Mouse (Mus musculus) C2C12 (cell line): ENCODE data around the gene Ppp6r3.

Experiments used
- MAX ChIP-seq: IDR thresholded peaks from one replicate; pipeline ENCODE4 v1.6.1; 2011; ENCODE audit warnings: mild to moderate bottlenecking, control low read depth
- MYOG ChIP-seq: IDR thresholded peaks from one replicate; pipeline ENCODE4 v1.6.1; 2011; ENCODE audit not compliant: control insufficient read depth, insufficient read length; ENCODE audit errors: extremely low read depth

DNA sequence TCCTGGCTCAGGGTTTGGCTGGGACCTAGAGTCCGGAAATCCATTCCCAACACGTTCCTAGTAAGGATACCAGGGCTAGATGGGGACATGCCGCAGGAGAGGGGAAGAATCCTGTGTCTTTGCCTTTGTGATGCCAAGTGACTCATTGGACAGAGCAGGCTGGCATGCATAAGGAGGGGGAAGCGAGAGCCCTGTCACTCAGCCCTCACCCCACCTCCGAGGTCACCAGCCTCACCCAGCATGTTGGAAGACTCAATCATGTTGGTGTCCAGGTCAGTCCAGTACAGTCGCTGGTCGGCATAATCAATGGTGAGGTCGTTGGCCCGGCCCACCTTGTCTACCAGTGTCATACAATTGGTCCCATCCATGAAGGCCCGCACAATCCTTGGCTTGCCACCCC, 38.4 kb upstream of the Ppp6r3 start:
- no peak for TF ChIP-seq MYOG
- TF ChIP-seq MAX, result no peak
